Mouse (Mus musculus) brown adipose tissue, adult 24 weeks (tissue): ENCODE results near the gene Jmjd1c. TPM values are rescaled to one million over a fixed set of nuclear protein-coding genes. Genes with fewer than 3 reads are reported as not detected.

Experiments
- H3K27ac ChIP-seq: fragments of 200-500 bp; replicated peaks from 2 replicates; pipeline ENCODE4 v1.5.1; 2012; ENCODE audit warnings: low read depth, mild to moderate bottlenecking, low read length
- H3K4me1 ChIP-seq: fragments of 200-500 bp; 2 replicates; pipeline ENCODE4 v1.6.1; 2012; ENCODE audit warnings: low read length, mixed read lengths; ENCODE audit not compliant: control insufficient read depth, insufficient read depth, insufficient read length
- H3K4me3 ChIP-seq: fragments of 200-500 bp; 2 replicates; pipeline ENCODE4 v1.5.1; 2012; ENCODE audit warnings: low read depth, mild to moderate bottlenecking, low read length, moderate library complexity; ENCODE audit not compliant: insufficient read depth
- polyA plus RNA-seq: library from polyadenylated mRNA; stranded (reverse); fragments of >200 nt; gene quantifications from 2 replicates; pipeline ENCODE4 v1.2.4, GENCODE M21; 2012; ENCODE audit not compliant: missing spikeins, insufficient read depth, insufficient read length

The Jmjd1c gene
- polyA plus RNA-seq, 1 experiment = 12.7 TPM

DNA sequence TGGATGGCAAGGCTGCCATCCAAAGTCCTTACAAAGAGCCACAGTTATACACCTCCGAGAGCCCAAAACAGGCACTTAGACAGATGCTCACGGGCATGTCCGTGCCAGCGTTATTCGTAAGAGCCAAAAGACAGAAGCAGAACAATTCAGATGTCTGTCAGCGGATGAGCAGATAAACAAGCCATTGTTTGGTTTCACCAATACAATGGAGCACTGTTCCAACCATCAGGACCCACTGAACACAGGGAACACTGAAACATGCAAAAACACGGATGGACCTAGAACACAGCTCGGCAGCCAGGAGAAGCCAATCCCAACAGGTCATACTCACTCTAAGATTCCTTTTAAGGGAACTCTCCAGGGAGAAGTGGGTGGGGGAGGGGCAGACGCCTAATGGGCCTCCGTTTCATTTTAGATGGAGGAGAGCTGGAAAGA, 34.5 kb upstream of the Jmjd1c start:
- peaks cover 45% of the 10 kb centered on the region for H3K4me1 ChIP-seq
- 0 out of 2 replicates have a peak overlapping the region, but pooled peaks have one; percentile 32 for H3K27ac ChIP-seq
- no peak overlapping the region for H3K4me3 ChIP-seq

DNA sequence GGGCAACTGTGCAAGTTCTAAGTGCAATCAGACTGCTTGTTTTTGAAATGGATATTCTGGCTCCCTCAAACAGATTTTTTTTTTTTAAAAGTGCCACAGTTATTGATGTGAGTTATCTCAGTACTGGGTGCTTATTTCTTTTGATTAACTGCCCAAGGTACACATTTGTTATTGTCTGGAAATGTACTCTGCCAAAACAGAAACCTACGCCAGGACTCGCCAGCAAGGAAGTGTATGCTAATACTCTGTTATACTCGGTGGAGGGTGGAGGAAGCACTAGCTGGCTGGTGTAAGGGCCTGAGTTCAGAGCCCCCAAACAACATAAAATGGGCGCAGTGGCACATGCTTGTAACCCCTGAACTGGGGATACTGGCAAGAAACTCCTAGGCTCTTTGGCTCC, 34.1 kb upstream of the Jmjd1c start:
- Histone ChIP-seq H3K4me3 (no peak overlapping the region), H3K27ac (peak overlapping the region; percentile 59; the same call in 1 of the 2 replicates), H3K4me1 (peaks cover 44% of the 10 kb centered on the region)

DNA sequence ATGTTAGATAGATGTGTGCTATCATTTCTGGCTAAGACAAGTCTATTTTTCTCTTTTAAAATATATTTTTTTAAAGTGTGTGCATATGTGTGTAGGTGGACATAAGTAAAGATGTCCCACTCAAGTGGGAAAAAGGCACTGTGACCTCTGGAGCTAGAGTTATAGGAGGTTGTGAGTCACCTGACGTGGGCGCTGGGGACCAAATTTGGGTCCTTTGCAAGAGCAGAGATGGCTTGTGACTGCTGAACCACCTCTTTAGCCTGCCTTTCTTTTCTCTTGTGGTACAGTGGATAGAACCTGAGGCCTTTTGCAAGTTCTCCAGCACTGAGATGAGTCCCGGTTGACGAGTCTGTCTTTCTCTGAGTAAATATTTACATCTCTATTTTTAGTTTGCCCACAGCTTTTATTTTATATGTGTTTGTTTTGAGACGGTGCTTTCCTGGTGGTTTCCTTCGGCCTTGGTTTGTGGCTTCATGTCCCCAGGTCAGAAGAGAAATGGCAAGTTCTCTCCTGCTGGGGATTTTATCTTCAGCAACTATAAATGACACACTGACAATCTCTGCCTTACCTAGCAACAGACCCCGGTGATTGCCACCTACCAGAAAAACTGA, 30.5 kb upstream of the Jmjd1c start:
- H3K27ac ChIP-seq = 0 out of 2 replicates have a peak overlapping the region, but pooled peaks have one; percentile 45
- no peak overlapping the region for H3K4me3 ChIP-seq
- peaks cover 38% of the 10 kb centered on the region for H3K4me1 ChIP-seq

DNA sequence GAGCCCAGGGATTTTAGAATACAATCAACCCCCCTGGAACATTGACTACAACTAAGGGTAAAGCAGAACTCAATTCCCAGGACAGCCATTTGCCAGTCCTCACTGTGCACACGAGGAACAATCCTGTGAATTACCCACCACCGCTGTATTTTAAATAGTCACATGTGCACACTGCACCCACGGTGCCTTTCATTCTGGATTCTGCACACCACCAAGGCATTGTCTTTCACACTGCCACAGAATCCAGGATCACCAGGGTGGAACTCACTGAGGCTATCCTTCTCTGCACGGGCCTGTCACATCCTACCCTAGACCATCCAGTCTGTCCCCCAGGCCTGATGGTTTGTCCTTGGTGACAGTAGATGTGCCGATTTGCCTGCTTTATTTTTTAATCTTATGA, 30.0 kb upstream of the Jmjd1c start:
- H3K4me1 ChIP-seq = peaks cover 41% of the 10 kb centered on the region
- no peak overlapping the region for H3K4me3 ChIP-seq
- peak overlapping the region; percentile 45; the same call in 1 of the 2 replicates for H3K27ac ChIP-seq

DNA sequence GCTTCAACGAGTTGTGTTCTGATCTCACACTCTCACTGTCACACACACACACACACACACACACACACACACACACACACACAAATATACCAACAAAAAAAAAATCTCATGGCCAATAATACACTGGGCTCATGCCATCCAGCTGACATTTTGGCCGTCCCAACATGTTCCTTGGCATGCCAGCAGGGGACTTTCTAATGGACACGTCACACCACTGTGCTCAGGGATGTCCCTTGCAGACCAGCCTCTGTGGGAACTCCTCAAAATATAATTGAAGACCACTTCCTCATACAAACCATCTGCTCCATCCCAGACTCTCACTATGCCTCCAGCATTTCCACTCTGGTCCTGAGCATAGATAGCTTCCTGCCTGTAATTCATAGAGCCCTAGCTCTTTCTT, 29.5 kb upstream of the Jmjd1c start:
- Histone ChIP-seq H3K27ac (0 out of 2 replicates have a peak overlapping the region, but pooled peaks have one; percentile 45), H3K4me3 (no peak overlapping the region), H3K4me1 (peaks cover 40% of the 10 kb centered on the region)

DNA sequence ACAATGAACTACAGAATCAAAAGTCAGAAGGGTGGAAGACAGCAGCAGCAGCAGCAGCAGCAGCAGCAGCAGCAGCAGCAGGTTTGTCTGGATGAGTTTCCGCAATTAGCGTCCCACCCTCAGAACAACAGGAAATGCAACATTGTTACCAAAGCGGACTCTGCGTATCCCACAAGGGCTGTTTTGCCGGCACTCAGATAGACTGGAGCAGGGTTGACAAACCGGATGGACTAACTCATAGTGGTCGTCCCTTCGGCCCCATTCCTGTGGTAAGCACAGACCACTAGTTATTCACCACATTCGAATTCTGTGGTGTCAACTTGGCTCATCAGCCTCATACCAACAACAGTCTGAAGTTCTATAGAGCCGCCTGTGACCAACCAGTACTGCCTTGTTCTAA, 26.9 kb upstream of the Jmjd1c start:
- peak overlapping the region; percentile 85 for H3K27ac ChIP-seq

DNA sequence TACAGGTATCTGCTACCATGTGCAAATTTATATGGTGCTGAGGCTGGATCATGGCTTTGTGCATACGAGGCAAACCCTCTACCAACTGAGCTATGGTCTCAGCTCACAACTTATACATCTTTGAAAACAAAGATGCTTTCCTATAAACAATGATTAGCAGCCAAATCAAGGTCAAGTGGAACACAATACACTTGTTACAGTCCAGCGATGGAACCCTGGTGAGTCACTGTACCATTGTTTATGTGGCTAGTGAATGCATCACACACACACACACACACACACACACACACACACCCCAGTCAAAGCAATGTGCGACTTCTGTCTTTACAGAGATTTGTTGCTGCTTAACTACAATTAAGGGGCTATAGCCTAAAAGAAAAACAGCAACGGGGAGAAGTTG, 24.5 kb upstream of the Jmjd1c start:
- no peak overlapping the region for H3K4me3 ChIP-seq
- H3K27ac ChIP-seq = peak overlapping the region; percentile 55
- peaks cover 24% of the 10 kb centered on the region for H3K4me1 ChIP-seq

More for the DNA sequence above, 26.9 kb upstream of the Jmjd1c start:
- Histone ChIP-seq H3K4me1 (peaks cover 35% of the 10 kb centered on the region), H3K4me3 (peak overlapping the region; percentile 34; the same call in 1 of the 2 replicates)

DNA sequence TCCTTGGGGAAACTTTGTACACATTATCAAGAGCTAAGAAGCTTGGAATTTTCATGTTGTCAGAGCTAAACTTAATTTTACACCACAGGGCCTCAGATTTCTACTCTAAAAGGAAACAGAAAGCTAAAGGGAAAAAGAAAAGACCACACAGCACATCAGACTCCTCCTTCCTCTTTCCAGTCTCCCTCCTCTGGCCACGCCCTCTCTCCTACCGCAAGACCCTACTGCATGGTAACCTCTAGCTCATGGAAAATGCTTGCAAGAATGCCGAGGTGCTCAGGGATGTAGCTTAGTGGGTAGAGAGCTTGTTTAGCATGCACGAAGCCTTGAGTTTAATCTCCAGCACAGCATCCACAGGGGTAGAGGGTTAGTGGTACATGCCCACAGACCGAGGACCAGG, 24.0 kb upstream of the Jmjd1c start:
- Histone ChIP-seq H3K4me1 (peaks cover 22% of the 10 kb centered on the region), H3K4me3 (peak overlapping the region; percentile 8; the same call in 1 of the 2 replicates), H3K27ac (peak overlapping the region; percentile 55; the same call in 1 of the 2 replicates)

DNA sequence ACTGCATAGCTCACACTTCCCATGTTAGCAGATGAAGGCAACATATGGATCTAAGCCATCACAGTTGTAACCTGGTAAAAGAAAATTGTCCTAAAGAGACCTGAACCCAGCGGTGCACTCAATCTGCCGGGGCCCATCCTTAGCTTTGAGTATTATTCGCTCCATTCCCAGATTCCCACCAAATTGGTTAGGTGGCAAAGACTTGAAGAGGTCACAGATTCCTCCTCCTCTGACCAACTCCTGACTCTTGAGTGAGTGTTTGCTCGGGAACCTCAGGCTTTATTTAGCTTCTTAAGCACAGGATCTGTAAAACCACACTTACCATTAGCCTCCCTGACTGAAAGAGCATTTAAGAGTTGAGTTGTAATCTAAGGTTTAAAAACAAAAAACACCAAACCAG, 23.3 kb upstream of the Jmjd1c start:
- Histone ChIP-seq H3K4me1 (peaks cover 22% of the 10 kb centered on the region), H3K4me3 (no peak overlapping the region), H3K27ac (no peak overlapping the region)

DNA sequence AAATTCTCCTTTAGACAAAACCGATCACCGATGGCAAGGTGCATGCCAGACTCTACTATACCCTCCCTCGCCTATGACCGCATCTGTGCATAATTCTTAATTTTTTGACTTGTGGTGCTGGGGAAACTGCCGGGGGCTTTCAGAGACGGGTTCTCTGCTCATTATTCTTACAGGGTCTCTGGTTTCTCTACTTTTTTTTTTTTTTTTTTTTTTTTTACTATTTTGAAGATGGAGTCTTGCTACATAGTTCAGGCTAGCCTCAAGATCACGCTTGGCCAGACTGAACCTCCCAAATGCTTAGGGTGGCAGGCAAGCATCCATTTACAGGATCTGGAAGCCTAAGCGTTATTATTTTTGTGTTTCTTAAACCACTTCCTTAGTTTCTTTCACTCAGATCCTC, 22.3 kb upstream of the Jmjd1c start:
- H3K4me3 ChIP-seq = no peak overlapping the region
- peaks cover 22% of the 10 kb centered on the region for H3K4me1 ChIP-seq
- no peak overlapping the region for H3K27ac ChIP-seq

DNA sequence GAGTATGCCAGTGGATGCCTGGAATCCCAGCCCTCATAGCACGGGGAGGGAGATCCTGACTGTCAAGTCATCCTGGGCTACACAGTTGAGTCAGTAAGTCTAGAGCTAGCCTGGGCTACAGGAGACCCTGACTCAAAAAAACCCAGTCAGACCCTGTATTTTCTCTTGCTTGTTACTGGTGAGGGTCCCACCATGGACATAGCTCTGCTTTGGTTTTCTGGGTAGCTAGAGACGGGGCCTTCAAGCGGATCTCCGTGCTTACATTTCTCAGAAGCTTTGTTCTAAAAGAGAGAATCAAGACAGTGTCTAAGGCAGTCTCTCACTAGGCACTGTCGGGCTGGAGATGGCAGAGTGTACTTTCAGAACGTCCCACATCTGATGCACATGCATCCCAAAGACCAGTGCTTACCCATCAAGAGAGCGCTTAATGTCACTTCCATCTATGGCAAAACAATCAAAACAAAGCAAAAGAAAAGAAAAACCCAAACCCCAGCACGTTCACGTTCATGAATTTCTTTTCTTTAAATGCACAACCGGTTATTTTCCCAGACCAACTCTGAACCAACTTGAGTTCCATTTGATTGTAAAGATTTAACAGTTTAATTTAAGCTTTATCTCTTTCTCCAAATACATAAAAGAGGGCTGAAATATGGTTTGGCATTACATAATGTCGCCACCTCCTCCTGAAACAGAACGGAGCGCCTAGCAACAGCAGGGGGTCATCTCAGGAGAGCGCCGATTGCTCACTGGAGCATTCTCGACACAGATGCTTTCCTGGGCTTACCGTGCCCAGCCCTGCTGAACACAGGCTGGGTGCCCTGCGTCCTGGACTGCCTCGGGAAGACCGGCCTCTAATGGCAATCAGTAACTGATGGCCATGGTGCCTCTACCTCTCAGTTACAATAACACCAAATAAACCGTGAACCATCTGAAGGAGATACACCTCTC, 19.7 kb upstream of the Jmjd1c start:
- H3K4me1 ChIP-seq = peaks cover 13% of the 10 kb centered on the region
- no peak overlapping the region for H3K4me3 ChIP-seq
- H3K27ac ChIP-seq = no peak overlapping the region

DNA sequence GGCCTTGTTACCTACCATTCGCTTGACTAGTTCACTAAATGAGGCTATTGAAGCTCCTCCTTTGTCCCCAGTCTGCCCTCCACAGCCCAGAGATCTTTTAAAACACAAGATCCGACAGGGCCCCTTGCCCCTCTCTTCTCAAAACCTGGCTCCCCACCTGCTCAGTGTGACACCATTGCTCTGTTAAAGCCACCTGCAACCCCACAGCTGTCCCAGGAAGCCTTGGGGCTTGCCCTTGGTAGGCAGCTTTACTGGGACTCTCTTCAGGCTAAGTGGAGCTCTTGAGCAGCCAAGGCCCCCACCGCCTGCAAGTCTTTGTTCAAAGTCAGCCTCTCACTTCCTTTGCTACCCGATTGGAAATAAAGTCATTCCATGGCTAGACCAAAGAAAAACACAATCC, 16.9 kb upstream of the Jmjd1c start:
- Histone ChIP-seq H3K27ac (no peak overlapping the region; the same call in 1 of the 2 replicates), H3K4me1 (peaks cover 13% of the 10 kb centered on the region), H3K4me3 (no peak overlapping the region)

DNA sequence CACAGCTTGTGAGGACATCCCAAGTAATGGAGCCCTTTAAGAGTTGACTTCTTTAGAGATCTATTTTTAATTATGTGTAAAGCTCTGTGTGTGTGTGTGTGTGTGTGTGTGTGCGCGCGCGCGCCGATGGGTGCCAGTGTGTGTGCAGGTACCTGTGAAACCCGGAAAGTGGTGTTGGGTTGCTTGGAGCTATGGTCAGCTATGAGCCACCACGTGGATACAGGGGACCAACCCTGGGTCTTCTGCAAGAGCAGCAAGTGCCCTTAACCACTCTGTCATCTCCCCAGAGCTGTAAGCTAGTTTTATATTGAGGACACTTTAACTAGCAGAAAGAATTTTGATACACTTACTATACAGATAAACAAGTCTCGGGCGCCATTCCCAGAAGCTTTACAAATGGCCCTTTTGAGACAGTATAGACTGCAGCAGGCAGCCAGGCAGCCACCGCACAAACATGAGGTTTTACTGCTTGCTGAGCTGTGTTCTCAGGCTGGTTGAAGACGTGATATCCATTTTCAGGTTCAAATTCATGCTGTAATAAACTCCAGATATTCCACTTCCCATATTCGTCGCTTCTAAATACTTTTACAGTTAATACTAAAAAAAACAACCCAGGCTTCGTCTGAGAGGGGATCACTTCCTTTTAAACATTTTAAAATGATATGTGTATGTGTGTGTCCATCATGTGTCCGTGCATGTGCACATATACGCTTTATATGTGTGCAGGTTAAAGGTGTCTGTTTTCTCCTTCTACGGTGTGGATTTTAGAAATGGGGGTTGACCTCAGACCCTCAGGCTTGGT, 14.5 kb upstream of the Jmjd1c start:
- Histone ChIP-seq H3K4me3 (no peak overlapping the region), H3K4me1 (peaks cover 9% of the 10 kb centered on the region), H3K27ac (no peak overlapping the region)

DNA sequence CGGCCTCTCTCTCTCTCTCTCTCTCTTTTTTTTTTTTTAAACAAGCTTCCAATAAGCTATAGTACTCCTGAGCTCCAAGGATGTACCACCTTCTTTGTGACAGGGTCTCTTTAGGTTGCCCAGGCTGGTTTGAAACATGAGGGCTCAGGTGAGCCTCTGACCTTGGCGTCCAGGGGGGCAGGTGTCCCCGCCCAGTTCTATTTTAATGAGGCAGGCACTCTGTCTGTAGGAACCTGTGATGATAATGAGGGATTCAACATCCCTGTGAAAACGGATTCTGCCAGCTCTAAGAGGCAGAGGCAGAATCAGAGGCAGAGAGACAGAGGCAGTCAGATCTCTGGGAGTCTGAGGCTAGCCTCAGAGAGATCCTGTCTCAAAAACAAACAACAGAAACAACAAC, 13.4 kb upstream of the Jmjd1c start:
- H3K4me1 ChIP-seq = peaks cover 9% of the 10 kb centered on the region
- no peak overlapping the region for H3K4me3 ChIP-seq

More for the DNA sequence above, 13.4 kb upstream of the Jmjd1c start:
- H3K27ac ChIP-seq = no peak overlapping the region
